Mouse (Mus musculus) thymus, adult 18-20 months (tissue): Measurements from ENCODE around the gene Dab1.

Source experiments
- DNase-seq, 2 experiments: peaks; one replicate each; pipeline ENCODE4 v3.0.0; 2022; ENCODE audit warnings: mixed read lengths in 2 of 2

Gene Dab1

GRCm38 (mm10) chr4:104694188-104694587 is 1075.0 kb downstream of the Dab1 start:
- DNase-seq: no peak

GRCm38 (mm10) chr4:104696522-104696921 is 1077.4 kb downstream of the Dab1 start:
- DNase-seq: no peak

- no peak for DNase-seq
Observed at GRCm38 (mm10) chr4:104697703-104698102, 1078.5 kb downstream of the Dab1 start.

GRCm38 (mm10) chr4:104705664-104706645 is 1086.8 kb downstream of the Dab1 start:
- DNase-seq: no peak

GRCm38 (mm10) chr4:104712338-104713083 is 1093.4 kb downstream of the Dab1 start:
- DNase-seq: no peak

- DNase-seq: no peak
Observed at GRCm38 (mm10) chr4:104714925-104715519, 1095.9 kb downstream of the Dab1 start.

- DNase-seq: no peak
Observed at GRCm38 (mm10) chr4:104715857-104716256, 1096.7 kb downstream of the Dab1 start.

GRCm38 (mm10) chr4:104716506-104716905 is 1097.3 kb downstream of the Dab1 start:
- no peak for DNase-seq

GRCm38 (mm10) chr4:104718973-104719795 is 1100.0 kb downstream of the Dab1 start:
- DNase-seq: no peak

GRCm38 (mm10) chr4:104723527-104724045 is 1104.4 kb downstream of the Dab1 start:
- DNase-seq: no peak

GRCm38 (mm10) chr4:104724258-104724657 is 1105.1 kb downstream of the Dab1 start:
- DNase-seq: no peak

GRCm38 (mm10) chr4:104725673-104726072 is 1106.5 kb downstream of the Dab1 start:
- DNase-seq: no peak

- DNase-seq: no peak
Observed at GRCm38 (mm10) chr4:104729185-104729584, 1110.0 kb downstream of the Dab1 start.

GRCm38 (mm10) chr4:104746500-104746899 is 1127.3 kb downstream of the Dab1 start:
- no peak for DNase-seq

GRCm38 (mm10) chr4:104754090-104754489 is 1134.9 kb downstream of the Dab1 start:
- no peak for DNase-seq

GRCm38 (mm10) chr4:104760878-104761624 is 1141.9 kb downstream of the Dab1 start:
- DNase-seq: no peak

GRCm38 (mm10) chr4:104766065-104766464 is 1146.9 kb downstream of the Dab1 start, which contains the start of gene C8b:
Gene C8b, plus strand, starts transcription at chr4:104766317.
- DNase-seq: no peak

- DNase-seq: no peak
Observed at GRCm38 (mm10) chr4:104768190-104768589, 1149.0 kb downstream of the Dab1 start.

- DNase-seq: no peak
Observed at GRCm38 (mm10) chr4:104769602-104770001, 1150.4 kb downstream of the Dab1 start.

- no peak for DNase-seq
Observed at GRCm38 (mm10) chr4:104770331-104770730, 1151.2 kb downstream of the Dab1 start.

- DNase-seq: no peak
Observed at GRCm38 (mm10) chr4:104775601-104776000, 1156.4 kb downstream of the Dab1 start.
